In the genomic region with DNA sequence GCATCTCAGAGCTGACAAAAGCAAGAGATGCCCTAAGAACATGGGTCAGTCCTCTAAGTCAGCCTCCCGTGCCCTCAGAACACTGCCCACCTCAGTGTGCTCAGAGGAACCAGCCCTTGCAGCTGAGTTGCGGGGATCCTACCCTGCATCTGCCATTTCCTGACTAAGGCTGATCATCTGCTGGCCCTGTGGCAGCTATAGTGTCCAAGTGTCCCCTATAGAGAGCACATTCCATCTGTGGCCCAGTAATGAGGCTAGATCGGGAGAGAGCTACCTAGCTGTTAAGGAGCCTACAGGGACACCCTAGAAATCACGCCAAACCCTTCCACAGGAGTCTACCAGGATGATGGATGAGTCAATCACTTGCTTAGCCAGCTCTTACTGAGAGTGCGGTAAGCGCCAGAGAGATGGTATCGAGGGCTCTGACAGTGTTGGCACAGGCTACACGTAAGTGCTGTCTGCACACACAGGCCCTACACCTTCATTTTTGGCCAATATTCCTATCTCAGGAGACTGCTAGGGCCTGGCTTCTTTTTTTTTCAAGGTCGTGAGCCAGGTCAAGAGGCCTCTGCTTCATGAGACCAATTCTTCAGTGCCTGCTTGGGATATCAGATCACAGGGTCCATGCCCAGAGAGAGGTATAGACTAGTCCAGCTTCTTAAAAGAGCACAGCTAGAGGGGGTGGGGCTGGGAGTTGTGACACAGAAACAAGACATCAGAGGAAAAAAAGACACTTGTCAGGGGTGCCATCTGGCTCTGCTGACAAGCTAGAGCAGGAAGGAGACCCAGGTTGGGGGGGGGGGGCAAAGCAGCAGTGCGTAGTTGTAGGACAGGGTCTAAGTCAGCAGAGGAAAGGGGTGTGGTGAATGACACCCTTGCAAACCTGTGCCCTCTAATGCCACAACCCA, we compare ENCODE assay signal across 13 mouse cellular contexts. TPM values are rescaled to one million over a fixed set of nuclear protein-coding genes. Genes with fewer than 3 reads are reported as not detected.
DNase-seq lines count a peak whose midpoint lies in the region; ATAC-seq lines count a peak whose summit lies in the region.
"Had no signal": no experiment of that assay in that cellular context is flagged by ENCODE, and none has a peak within 500 bp of the region (broad histone marks: within the 10 kb centered on the region; RNA-seq: fewer than 3 reads in every experiment).

No protein-coding gene starts in this region.

- peaks cover 96% of the 10 kb centered on the region for H3K36me3 ChIP-seq in midbrain, embryonic 12.5 days
- H3K36me3 ChIP-seq: G1E had no signal

- no peak overlapping the region for H3K4me3 ChIP-seq in midbrain, embryonic 12.5 days
- H3K4me3 ChIP-seq: embryonic facial prominence, embryonic 13.5 days had no signal

- H3K27me3 ChIP-seq in midbrain, embryonic 12.5 days = no peaks in the 10 kb centered on the region
- H3K27me3 ChIP-seq: embryonic facial prominence, embryonic 13.5 days had no signal

- no peaks in the 10 kb centered on the region for H3K9me3 ChIP-seq in midbrain, embryonic 12.5 days
- H3K9me3 ChIP-seq: embryonic facial prominence, embryonic 13.5 days; G1E had no signal

- H3K4me1 ChIP-seq in midbrain, embryonic 12.5 days = peaks cover 59% of the 10 kb centered on the region

- H3K9ac ChIP-seq in midbrain, embryonic 12.5 days (replicated peaks) = no peak overlapping the region
- H3K9ac ChIP-seq: embryonic facial prominence, embryonic 13.5 days had no signal

- peak; percentile 14; the same call in 1 of the 2 replicates for ATAC-seq in frontal cortex, adult (ENCODE audit: low TSS enrichment)
- ATAC-seq in midbrain, embryonic 12.5 days (ENCODE audit: low FRiP score, low read depth) = no peak
- no peak for ATAC-seq in activated CD4-positive, CD25-positive, alpha-beta regulatory T cell, adult 4 months

- 91% methylated on average over 10 of the region's 10 CpGs for WGBS in midbrain, embryonic 12.5 days

- H3K27ac ChIP-seq in midbrain, embryonic 12.5 days (replicated peaks) = no peak overlapping the region
- H3K27ac ChIP-seq: embryonic facial prominence, embryonic 13.5 days; kidney, postnatal 0 days had no signal

- H3K4me2 ChIP-seq in midbrain, embryonic 12.5 days (replicated peaks) = peak overlapping the region; percentile 13; the same call in 1 of the 2 replicates
- H3K4me2 ChIP-seq: embryonic facial prominence, embryonic 13.5 days had no signal

- no peak for DNase-seq in frontal cortex, adult 2 months (ENCODE audit: extremely low spot score in 1 of 2, low spot score in 1 of 2)
- DNase-seq in brain, adult 2 months (ENCODE audit: low read depth, low spot score) = peak; percentile 87
- peak; percentile 66 to 71 for DNase-seq in cerebellum, postnatal 25 days
- DNase-seq in retina, embryonic 14.5 days (ENCODE audit: low spot score) = no peak
- no peak for DNase-seq in kidney, adult 8-10 months
- DNase-seq: B cell, adult 2 months; heart, postnatal 4 days had no signal

RNA-seq across cellular contexts. Expression of a gene that starts 7.3 kb away (rescaled TPM):
- polyA plus RNA-seq in frontal cortex, adult 2 months (2012; rRNA removed) = 342 and 360 TPM in 2 replicates
- 369 and 382 TPM in 2 replicates for polyA plus RNA-seq in midbrain, embryonic 12.5 days (2016; fragmentation: Nextera tagmentation; extraction: Ambion mirVana)
- under 1 TPM; 0.40 to 0.67 TPM for polyA plus RNA-seq in activated CD4-positive, CD25-positive, alpha-beta regulatory T cell, adult 4 months (2017; shearing (Covaris generic))
- polyA plus RNA-seq: G1E had no signal

Comparison
In these comparisons a context has a peak if more than half of its experiments do, and no peak if none do; other contexts are left out.
1. DNase-seq: peak in brain, adult 2 months (single experiment) and cerebellum, postnatal 25 days (2 of 2); none in frontal cortex, adult 2 months (0 of 2), retina, embryonic 14.5 days (single experiment) and kidney, adult 8-10 months (0 of 2).
2. RNA of a gene that starts 7.3 kb away (polyA plus RNA-seq): 369 to 382 TPM in midbrain, embryonic 12.5 days and 342 to 360 TPM in frontal cortex, adult 2 months; 0.40 to 0.67 TPM in activated CD4-positive, CD25-positive, alpha-beta regulatory T cell, adult 4 months; every median in the first group is over 100 times any median in the second.